Comparison of ENCODE assay signal across 8 mouse cellular contexts in the genomic region with DNA sequence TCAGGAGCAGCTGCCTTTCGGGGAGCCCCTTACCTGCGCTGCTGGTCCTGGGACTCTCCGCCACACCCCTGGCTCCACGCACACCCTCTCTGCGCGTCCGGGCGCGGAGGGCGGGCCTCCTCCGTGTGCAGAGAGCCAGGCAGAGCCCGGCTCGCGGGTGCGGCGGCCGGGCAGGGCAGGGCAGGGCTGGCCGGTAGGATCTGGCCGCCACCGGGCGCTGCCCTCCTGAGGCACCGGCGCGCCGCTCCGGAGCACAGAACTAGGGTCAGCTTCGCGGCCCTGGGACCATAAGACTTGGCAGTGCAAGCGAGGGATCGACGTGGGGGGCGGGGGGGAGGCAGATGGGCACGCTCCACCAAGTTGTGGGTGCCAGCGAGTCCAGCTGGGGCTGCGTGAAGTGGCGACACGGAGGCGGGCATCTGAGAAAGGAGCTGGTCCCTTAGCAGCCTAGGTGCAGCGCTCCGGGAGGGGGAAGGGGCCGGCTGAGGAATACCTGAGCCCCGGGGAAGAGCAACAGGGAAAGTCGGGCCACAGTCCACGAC. TPM values are rescaled to one million over a fixed set of nuclear protein-coding genes. Genes with fewer than 3 reads are reported as not detected.
DNase-seq lines count a peak whose midpoint lies in the region; ATAC-seq and TF ChIP-seq lines count a peak whose summit lies in the region.

A gene (minus strand): TSS at position 62 of the 542 bp plus-strand sequence.

- H3K27ac ChIP-seq in embryonic facial prominence, embryonic 14.5 days (replicated peaks; ENCODE audit: low read depth, low read length), result no peak within 1 kb of the TSS
- no peak within 1 kb of the TSS for H3K27ac ChIP-seq in hindbrain, postnatal 0 days
- H3K27ac ChIP-seq in liver, embryonic 11.5 days (ENCODE audit: low read depth, low read length), result no peak within 1 kb of the TSS
- no peak within 1 kb of the TSS for H3K27ac ChIP-seq in neural tube, embryonic 14.5 days (ENCODE audit: low read depth, low read length)

- H3K4me2 ChIP-seq in embryonic facial prominence, embryonic 14.5 days (ENCODE audit: low read depth, low read length), result peak within 1 kb of the TSS; percentile 91
- peak within 1 kb of the TSS; percentile 64 for H3K4me2 ChIP-seq in hindbrain, postnatal 0 days (ENCODE audit: low read depth, low read length)
- H3K4me2 ChIP-seq in liver, embryonic 11.5 days, result peak within 1 kb of the TSS; percentile 60
- H3K4me2 ChIP-seq in neural tube, embryonic 14.5 days (ENCODE audit: low read depth, low read length), result peak within 1 kb of the TSS; percentile 54

- peaks cover 11% of the 10 kb centered on the region; the same call in 1 of the 2 replicates for H3K4me1 ChIP-seq in embryonic facial prominence, embryonic 14.5 days (ENCODE audit: control insufficient read depth, insufficient read depth, low read length)
- H3K4me1 ChIP-seq in hindbrain, postnatal 0 days (ENCODE audit: insufficient read depth, low read length), result 0 out of 2 replicates have a peak, but pooled peaks cover 7% of the 10 kb centered on the region
- H3K4me1 ChIP-seq in liver, embryonic 11.5 days (replicated peaks; ENCODE audit: control insufficient read depth, insufficient read depth, low read length), result no peaks in the 10 kb centered on the region; the same call in 1 of the 2 replicates
- no peaks in the 10 kb centered on the region for H3K4me1 ChIP-seq in neural tube, embryonic 14.5 days (ENCODE audit: control insufficient read depth, insufficient read depth, low read length)

- peak within 1 kb of the TSS; percentile 39 for H3K4me3 ChIP-seq in embryonic facial prominence, embryonic 14.5 days (ENCODE audit: low read depth, low read length)
- peak within 1 kb of the TSS; percentile 33 for H3K4me3 ChIP-seq in hindbrain, postnatal 0 days (ENCODE audit: low read length)
- H3K4me3 ChIP-seq in liver, embryonic 11.5 days (ENCODE audit: low read depth, low read length), result peak within 1 kb of the TSS; percentile 21
- peak within 1 kb of the TSS; percentile 21; the same call in 1 of the 2 replicates for H3K4me3 ChIP-seq in neural tube, embryonic 14.5 days (ENCODE audit: low read depth, low read length)

- H3K27me3 ChIP-seq in embryonic facial prominence, embryonic 14.5 days (replicated peaks; ENCODE audit: control insufficient read depth, insufficient read depth, low read length), result peaks cover 11% of the 10 kb centered on the region
- no peaks in the 10 kb centered on the region for H3K27me3 ChIP-seq in hindbrain, postnatal 0 days (ENCODE audit: insufficient read depth, low read length)
- H3K27me3 ChIP-seq in liver, embryonic 11.5 days (replicated peaks; ENCODE audit: control insufficient read depth, insufficient read depth, low read length), result peaks cover 31% of the 10 kb centered on the region
- peaks cover 5% of the 10 kb centered on the region; the same call in 1 of the 2 replicates for H3K27me3 ChIP-seq in neural tube, embryonic 14.5 days (ENCODE audit: control insufficient read depth, insufficient read depth, low read length)

- H3K9me3 ChIP-seq in embryonic facial prominence, embryonic 14.5 days (ENCODE audit: control insufficient read depth, low read length), result no peaks in the 10 kb centered on the region
- H3K9me3 ChIP-seq in hindbrain, postnatal 0 days (ENCODE audit: low read length), result no peaks in the 10 kb centered on the region
- no peaks in the 10 kb centered on the region for H3K9me3 ChIP-seq in liver, embryonic 11.5 days (ENCODE audit: control insufficient read depth, low read length)
- no peaks in the 10 kb centered on the region for H3K9me3 ChIP-seq in neural tube, embryonic 14.5 days (ENCODE audit: control insufficient read depth, low read length)

- DNase-seq in cerebellum, postnatal 25 days, result peak; percentile 16 to 35
- DNase-seq in embryonic facial prominence, embryonic 14.5 days (ENCODE audit: low spot score), result no peak
- DNase-seq in hindbrain, postnatal 0 days (ENCODE audit: low spot score), result peak; percentile 12
- no peak for DNase-seq in liver, embryonic 11.5 days (ENCODE audit: low spot score)
- DNase-seq in right cerebral cortex, postnatal 25 days, result no peak
- no peak for DNase-seq in layer of hippocampus, postnatal 10 days (ENCODE audit: low spot score in 2 of 2)

- 7% methylated on average over 21 of the region's 44 CpGs for WGBS in embryonic facial prominence, embryonic 14.5 days
- 9% methylated on average over 42 of the region's 44 CpGs for WGBS in hindbrain, postnatal 0 days
- 8% methylated on average over 44 of the region's 44 CpGs for WGBS in liver, embryonic 11.5 days
- 4% methylated on average over 43 of the region's 44 CpGs for WGBS in neural tube, embryonic 14.5 days

- ATAC-seq in cerebellum, adult (ENCODE audit: insufficient number of reproducible peaks, low FRiP score, low TSS enrichment), result no peak
- ATAC-seq in embryonic facial prominence, embryonic 14.5 days (ENCODE audit: low read depth), result 0 out of 2 replicates have a peak, but pooled peaks have one; percentile 67
- ATAC-seq in hindbrain, postnatal 0 days, result peak; percentile 72; the same call in 1 of the 2 replicates
- no peak for ATAC-seq in liver, embryonic 11.5 days (replicated peaks; ENCODE audit: low FRiP score)
- ATAC-seq in neural tube, embryonic 14.5 days (ENCODE audit: low read depth), result no peak; the same call in 1 of the 2 replicates

- peak within 1 kb of the TSS; percentile 64 for H3K9ac ChIP-seq in embryonic facial prominence, embryonic 14.5 days (ENCODE audit: low read depth, low read length)
- peak within 1 kb of the TSS; percentile 31 for H3K9ac ChIP-seq in hindbrain, postnatal 0 days (replicated peaks; ENCODE audit: low read length)
- H3K9ac ChIP-seq in liver, embryonic 11.5 days (ENCODE audit: low read depth, low read length), result no peak within 1 kb of the TSS
- H3K9ac ChIP-seq in neural tube, embryonic 14.5 days (replicated peaks; ENCODE audit: low read depth, low read length), result peak within 1 kb of the TSS; percentile 32

- no peaks in the 10 kb centered on the region for H3K36me3 ChIP-seq in embryonic facial prominence, embryonic 14.5 days (ENCODE audit: control insufficient read depth, insufficient read depth, low read length)
- no peaks in the 10 kb centered on the region for H3K36me3 ChIP-seq in hindbrain, postnatal 0 days (ENCODE audit: insufficient read depth, low read length)
- no peaks in the 10 kb centered on the region for H3K36me3 ChIP-seq in liver, embryonic 11.5 days (ENCODE audit: control insufficient read depth, insufficient read depth, low read length)
- no peaks in the 10 kb centered on the region for H3K36me3 ChIP-seq in neural tube, embryonic 14.5 days (ENCODE audit: control insufficient read depth, insufficient read depth, low read length)

- no peak for TF ChIP-seq CTCF in hindbrain, postnatal 0 days (IDR thresholded peaks at IDR 0.05; ENCODE audit: low read depth)

RNA-seq across cellular contexts. Expression of the gene that starts here (rescaled TPM):
- polyA plus RNA-seq in embryonic facial prominence, embryonic 14.5 days (2014; fragmentation: Nextera tagmentation; extraction: Ambion mirVana), result 0.35 and 0.57 TPM in 2 replicates
- total RNA-seq in hindbrain, postnatal 0 days (2014; rRNA removed), result not detected in 2 replicates
- polyA plus RNA-seq in hindbrain, postnatal 0 days (2015; fragmentation: Nextera tagmentation; extraction: Ambion mirVana), result not detected in 2 replicates
- 0.19 TPM in 1 of 2 replicates, not detected in the other for polyA plus RNA-seq in liver, embryonic 11.5 days (2014; fragmentation: Nextera tagmentation; extraction: Ambion mirVana)
- polyA plus RNA-seq in neural tube, embryonic 14.5 days (2014; fragmentation: Nextera tagmentation; extraction: Ambion mirVana), result not detected in 2 replicates
- total RNA-seq in layer of hippocampus, postnatal 10 days (2021), result not detected

Comparison
In these comparisons a context has a peak if more than half of its experiments do, and no peak if none do; other contexts are left out.
1. Peak in ATAC-seq, H3K4me3 ChIP-seq, H3K9ac ChIP-seq and H3K4me2 ChIP-seq in embryonic facial prominence, embryonic 14.5 days; RNA of the gene not detected or under 1 TPM.
2. Peak in DNase-seq, ATAC-seq, H3K4me3 ChIP-seq, H3K9ac ChIP-seq and H3K4me2 ChIP-seq in hindbrain, postnatal 0 days; RNA of the gene not detected or under 1 TPM.
3. DNase-seq: peak in cerebellum, postnatal 25 days (2 of 2); none in embryonic facial prominence, embryonic 14.5 days (single experiment), liver, embryonic 11.5 days (single experiment), right cerebral cortex, postnatal 25 days (single experiment) and layer of hippocampus, postnatal 10 days (0 of 2).
4. Peak in every context shown above with its lines, with median percentiles within 50 percentile points of each other: H3K4me2 ChIP-seq and H3K4me3 ChIP-seq.